Mouse (Mus musculus): ENCODE measurements around the gene Col23a1. TPM values are rescaled to one million over a fixed set of nuclear protein-coding genes. Genes with fewer than 3 reads are reported as not detected.
A peak's percentile ranks its signal among the peaks of the same experiment; 100 is the strongest.

Gene Col23a1
- total RNA-seq (2021), result 10 to 100 TPM; 11.1 TPM

GRCm38 (mm10) chr11:51289564-51290041 lies at the start of gene Col23a1:
TSS of gene Col23a1 (plus strand) at chr11:51289920.
- peak; percentile 78 for DNase-seq
- intact Hi-C loops (cut with DNase I), result loop anchor here (2.0 kb wide), 1 partner anchor 249 kb away; no protein-coding TSS in a partner anchor

- intact Hi-C loops (cut with DNase I), result no loop called here
- DNase-seq, result no peak
Observed at GRCm38 (mm10) chr11:51242897-51243296, 46.8 kb upstream of the Col23a1 start.

DNA sequence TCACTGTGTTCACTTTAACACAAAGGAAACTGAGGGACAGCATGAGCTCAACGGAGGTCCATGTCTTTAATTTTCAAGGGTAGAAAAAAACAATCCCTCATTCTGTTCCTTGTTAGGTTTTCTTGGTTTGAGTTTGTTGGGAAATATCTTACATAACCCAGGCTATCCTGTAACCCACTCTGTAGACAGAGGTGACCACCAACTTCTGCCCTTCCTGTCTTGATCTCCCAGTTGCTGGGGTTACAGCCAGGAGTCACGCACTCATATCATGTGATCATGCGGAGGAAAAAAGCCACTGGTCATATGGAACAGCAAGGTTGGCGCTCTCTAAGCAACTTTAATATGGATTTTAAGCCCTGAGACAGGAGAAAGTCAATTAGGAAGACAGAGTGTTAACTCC lies 32.7 kb upstream of the Col23a1 start:
- DNase-seq, result no peak
- intact Hi-C loops (cut with DNase I), result loop anchor here (10.0 kb wide), 1 partner anchor 192 kb away; no protein-coding TSS in a partner anchor

DNA sequence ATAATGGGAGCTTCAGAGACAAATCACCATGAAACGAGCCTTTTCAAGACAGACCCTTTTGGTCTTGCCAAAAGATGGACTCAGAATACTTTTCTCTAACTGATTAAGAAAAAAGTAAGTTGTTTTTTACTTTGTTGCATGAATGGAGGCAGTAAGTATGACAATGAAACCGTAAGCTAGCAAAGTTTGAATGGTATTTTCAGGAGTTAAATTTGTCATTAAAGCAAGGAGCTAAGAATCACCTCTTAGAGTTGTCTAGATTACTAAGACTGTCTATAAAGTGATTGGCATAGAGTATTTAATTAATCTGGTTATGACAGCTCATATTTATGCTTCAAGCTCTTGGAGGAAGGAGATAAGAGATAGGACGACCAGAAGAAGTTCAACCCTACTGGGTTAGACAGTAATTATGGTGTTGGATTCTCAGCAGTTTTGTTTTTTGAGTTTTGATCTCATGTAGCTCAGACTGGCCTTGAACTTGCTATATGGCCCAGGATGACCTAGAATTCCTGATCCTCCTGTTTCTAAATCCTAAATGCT lies 28.0 kb upstream of the Col23a1 start, which contains the start of gene Clk4:
Clk4 (plus strand) TSS at position 51 of the 540 bp plus-strand sequence.
- DNase-seq, result no peak
- intact Hi-C loops (cut with DNase I), result loop anchor here (5.0 kb wide), 1 partner anchor 319 kb away; the partner anchor contains the start of gene 4933414I15Rik

DNA sequence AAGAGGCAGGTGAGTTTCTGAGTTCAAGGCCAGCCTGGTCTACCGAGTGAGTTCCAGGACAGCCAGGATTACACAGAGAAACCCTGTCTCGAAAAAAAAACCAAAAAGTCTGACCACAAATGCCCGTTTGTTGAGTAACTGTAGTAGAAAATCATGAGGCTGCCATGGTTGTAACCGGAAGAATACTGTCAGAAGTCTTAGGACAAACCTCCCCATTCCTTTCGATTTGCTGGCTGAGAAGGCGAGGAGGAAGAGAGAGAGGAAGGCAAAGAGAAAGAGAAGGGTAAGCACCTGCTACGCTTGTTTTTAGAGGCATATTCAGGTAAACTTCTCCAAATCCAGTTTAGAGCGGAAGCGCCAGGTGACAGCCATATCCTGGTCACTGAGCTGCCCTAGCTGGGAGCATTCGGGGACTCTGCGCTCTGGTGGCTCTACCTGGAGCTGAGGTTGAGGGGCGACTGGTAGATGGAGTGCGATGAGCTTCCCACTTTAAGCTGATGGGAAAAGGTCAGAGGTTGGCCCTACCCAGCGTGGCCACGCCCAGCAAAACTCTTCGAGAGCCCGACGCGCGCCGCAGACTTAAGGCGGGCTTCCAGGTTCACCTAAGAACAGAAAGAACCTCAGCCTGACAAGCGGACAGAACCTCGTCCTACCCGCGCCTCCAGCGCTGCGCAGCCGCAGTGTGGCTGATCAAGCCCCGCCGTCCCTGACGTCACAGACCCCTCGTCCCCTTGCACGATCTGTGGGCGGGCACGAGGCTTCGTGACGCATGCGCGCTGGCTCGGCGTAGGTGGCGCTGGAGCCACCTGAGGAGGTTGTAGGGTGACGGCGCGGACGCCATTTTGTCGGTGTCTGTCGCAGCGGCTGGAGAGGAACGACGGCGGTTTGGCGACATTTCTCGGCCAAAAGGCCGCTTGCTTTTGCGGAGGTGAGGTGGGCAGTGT lies 27.1 kb upstream of the Col23a1 start, which contains the start of gene BC049762:
BC049762 (minus strand) TSS at position 705 of the 944 bp plus-strand sequence.
- peak; percentile 99 for DNase-seq
- intact Hi-C loops (cut with DNase I), result loop anchor here (5.0 kb wide), 1 partner anchor 320 kb away; the partner anchor contains the start of gene 4933414I15Rik

DNA sequence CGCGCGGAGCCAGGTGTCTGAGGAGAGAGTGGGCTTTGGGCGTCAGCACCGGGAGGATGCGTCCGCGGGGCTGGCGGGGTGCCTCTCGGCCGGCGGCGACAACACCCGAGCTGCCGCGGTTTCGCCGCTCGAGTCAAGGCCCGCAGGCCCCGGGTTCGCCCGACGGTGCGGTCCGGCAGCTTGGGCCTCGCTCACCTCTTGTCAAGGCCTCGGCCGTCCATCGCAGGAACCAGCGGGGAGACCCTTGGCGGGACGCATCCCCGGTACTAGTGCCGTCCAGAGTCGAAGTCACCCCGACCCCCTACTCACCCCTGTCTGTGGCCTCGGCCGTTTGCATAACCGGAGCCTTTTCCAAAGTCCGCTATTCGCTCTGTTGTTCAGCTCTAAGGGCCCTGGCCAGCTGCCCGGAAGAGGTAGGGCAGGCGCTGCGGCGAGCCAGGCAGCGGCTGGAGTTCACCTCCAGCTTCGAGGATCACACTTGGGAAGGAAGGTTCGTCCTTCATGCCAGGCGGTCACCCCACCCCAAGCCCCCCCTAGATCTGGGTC lies 26.4 kb upstream of the Col23a1 start:
- intact Hi-C loops (cut with DNase I), result loop anchor here (5.0 kb wide), 1 partner anchor 321 kb away; the partner anchor contains the start of gene 4933414I15Rik

GRCm38 (mm10) chr11:51264352-51264751 lies 25.4 kb upstream of the Col23a1 start:
- intact Hi-C loops (cut with DNase I), result loop anchor here (5.0 kb wide), 1 partner anchor 322 kb away; the partner anchor contains the start of gene 4933414I15Rik
- DNase-seq, result no peak

More for the DNA sequence above, 26.4 kb upstream of the Col23a1 start:
- DNase-seq, result peak; percentile 64

- no peak for DNase-seq
- intact Hi-C loops (cut with DNase I), result no loop called here
Observed at GRCm38 (mm10) chr11:51265326-51265725, 24.4 kb upstream of the Col23a1 start.

DNA sequence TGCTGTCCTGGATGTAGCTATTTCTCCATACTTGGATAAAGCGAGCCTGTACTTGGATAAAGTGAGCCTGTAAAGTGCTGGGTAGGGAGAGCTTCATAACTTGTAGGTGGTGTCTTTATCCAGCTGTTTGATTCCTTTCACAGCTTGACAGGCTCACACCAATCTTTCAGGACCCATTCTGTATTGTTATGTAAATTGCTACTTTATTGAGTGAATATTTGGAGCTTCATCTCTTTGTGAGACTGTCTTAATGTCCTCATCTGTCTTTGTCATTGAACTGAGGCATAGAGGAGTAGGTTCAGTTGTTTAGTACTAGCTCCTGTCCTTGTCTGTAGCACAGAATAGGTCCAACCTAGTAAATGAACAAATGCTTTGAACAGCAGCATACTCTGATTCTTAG lies 15.3 kb upstream of the Col23a1 start:
- no peak for DNase-seq
- intact Hi-C loops (cut with DNase I), result no loop called here

- intact Hi-C loops (cut with DNase I), result loop anchor here (2.0 kb wide), 1 partner anchor 248 kb away; no protein-coding TSS in a partner anchor
- DNase-seq, result peak; percentile 55
Observed at GRCm38 (mm10) chr11:51290066-51290955, 591 bp downstream of the Col23a1 start.

GRCm38 (mm10) chr11:51293956-51294530 lies 4.3 kb downstream of the Col23a1 start:
- DNase-seq, result no peak
- intact Hi-C loops (cut with DNase I), result no loop called here

- intact Hi-C loops (cut with DNase I), result no loop called here
- DNase-seq, result peak; percentile 36
Observed at GRCm38 (mm10) chr11:51295742-51296141, 6.0 kb downstream of the Col23a1 start.

DNA sequence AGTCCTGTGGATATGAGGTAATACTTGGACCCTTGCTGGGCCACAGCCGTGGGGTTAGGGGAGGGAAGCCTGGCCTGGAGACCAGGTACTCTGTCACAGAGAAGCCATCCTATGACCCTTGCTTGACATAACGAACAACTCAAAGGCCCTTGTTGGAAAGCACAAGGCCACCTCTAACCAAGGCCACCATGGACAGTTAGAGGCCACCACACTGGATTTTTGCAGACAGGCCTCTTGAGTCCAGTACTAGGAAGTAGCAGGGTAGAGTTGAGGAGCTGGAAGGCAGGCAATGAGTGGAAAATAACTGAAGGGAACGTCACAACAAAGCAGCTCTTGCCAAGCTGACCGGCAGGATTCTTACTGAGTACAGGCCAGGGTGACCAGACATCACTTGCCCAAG lies 9.0 kb downstream of the Col23a1 start:
- DNase-seq, result no peak
- intact Hi-C loops (cut with DNase I), result no loop called here

- intact Hi-C loops (cut with DNase I), result no loop called here
- DNase-seq, result no peak
Observed at GRCm38 (mm10) chr11:51302396-51302795, 12.7 kb downstream of the Col23a1 start.

DNA sequence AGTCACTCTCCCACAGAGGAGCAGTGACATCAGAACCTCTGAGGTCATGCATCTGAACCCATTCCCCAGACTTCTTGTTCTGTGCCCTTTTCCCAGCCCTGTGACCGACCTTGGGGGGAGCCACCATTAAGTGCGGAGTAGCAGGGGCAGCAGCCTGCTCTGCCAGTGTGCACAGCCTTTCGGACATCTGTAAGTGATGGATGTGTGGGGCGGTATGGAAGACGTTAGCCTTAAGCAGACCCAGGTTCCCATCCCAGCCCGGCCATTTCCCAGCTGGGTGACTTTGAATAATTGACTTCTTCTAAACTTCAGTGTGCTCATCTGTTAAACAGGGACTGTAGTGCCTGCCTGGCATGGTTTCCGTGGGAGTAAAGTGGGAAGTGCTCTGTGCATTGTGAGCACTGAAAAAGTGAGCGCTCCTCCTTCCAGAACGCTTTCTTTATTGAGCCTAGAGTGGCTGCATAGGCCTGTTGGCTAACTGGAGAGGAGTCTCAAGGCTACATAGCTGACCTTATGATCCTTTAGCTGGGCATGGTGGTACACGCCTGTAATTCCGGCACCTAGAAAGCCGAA lies 14.3 kb downstream of the Col23a1 start:
- intact Hi-C loops (cut with DNase I), result no loop called here
- no peak for DNase-seq

DNA sequence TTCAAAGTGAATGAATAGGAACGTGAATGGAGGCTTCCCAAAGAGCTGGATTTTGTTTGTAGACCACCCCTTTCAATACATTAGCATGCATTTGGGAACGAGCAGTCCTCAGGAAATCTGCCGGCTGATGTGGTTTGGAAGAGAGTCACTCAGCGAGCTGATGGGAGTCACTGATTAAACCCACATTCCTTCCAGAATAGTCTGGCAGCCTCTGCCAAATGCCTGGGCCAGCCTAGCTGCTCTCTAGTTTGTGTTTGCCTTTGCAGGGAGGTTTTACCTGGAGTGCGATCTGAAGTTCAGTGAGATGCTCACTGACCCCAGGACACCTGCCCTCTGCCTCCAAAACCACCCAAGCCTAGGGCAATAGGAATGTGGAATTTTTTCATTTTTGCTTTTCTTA lies 18.6 kb downstream of the Col23a1 start:
- intact Hi-C loops (cut with DNase I), result no loop called here
- DNase-seq, result no peak

- intact Hi-C loops (cut with DNase I), result no loop called here
- no peak for DNase-seq
Observed at GRCm38 (mm10) chr11:51311846-51312245, 22.1 kb downstream of the Col23a1 start.

- DNase-seq, result peak; percentile 29
- intact Hi-C loops (cut with DNase I), result no loop called here
Observed at GRCm38 (mm10) chr11:51315991-51316810, 26.5 kb downstream of the Col23a1 start.

Measured in left cerebral cortex, postnatal 4 days (tissue).